In the genomic region with DNA sequence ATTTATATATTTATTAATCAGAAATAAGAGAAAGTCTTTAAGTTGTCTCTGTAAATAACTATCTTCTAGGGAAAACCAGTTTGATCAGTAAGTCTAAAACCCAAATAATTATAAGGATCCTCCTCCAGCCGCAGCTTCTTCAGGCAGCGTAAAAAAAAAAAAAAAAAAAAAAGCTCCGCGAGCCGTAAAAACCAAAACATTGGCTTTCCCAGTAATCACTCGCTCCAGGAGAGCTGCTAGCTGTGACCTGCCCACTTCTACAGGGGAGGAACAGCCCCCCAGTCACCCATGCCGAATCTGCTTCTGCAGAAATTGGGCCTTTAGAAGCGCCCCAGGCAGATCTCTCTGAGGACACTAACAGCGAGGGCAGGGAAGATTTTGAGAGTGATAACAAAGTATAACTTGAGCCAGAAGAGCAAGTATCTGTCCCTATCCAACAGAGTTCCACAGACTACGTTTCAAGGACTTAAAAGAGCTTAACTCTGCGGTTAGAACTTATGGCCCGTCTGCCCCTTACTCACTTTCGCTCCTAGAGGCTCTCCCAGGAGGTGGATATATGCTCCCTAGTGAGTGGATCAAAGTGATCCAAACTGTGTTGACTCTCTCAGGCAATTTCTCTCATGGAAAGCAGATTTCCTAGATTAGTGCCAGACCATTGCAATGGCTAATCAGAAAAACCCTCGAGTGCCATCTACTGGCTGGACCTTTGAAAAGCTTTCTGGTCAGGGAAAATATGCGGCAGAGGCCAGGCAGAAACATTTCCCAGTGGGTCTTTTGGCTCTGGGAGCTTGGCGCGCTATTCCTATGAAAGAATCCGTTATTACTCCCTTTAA, we compare ENCODE assay signal across 8 mouse cellular contexts.
DNase-seq lines count a peak whose midpoint lies in the region; ATAC-seq and TF ChIP-seq lines count a peak whose summit lies in the region.

No protein-coding gene starts in this region.

- ATAC-seq in neural tube, embryonic 15.5 days (ENCODE audit: low FRiP score) = no peak

- no peak overlapping the region for H3K9ac ChIP-seq in neural tube, embryonic 15.5 days (replicated peaks)

- no peaks in the 10 kb centered on the region for H3K4me1 ChIP-seq in thymus, adult 2 months (replicated peaks; ENCODE audit: control insufficient read depth, insufficient read depth, low read length)
- H3K4me1 ChIP-seq in kidney, adult 2 months (ENCODE audit: control insufficient read depth, insufficient read depth, low read length) = no peaks in the 10 kb centered on the region
- no peaks in the 10 kb centered on the region for H3K4me1 ChIP-seq in neural tube, embryonic 15.5 days

- intact Hi-C loops in left cerebral cortex, postnatal 4 days (cut with DNase I) = loop anchor here (5.0 kb wide), 1 partner anchor 860 kb away; no protein-coding TSS in a partner anchor

- H3K4me2 ChIP-seq in neural tube, embryonic 15.5 days = peak overlapping the region; percentile 4; the same call in 1 of the 2 replicates

- WGBS in thymus, adult 2 months = 59% methylated on average over 18 of the region's 18 CpGs
- 34% methylated on average over 18 of the region's 18 CpGs for WGBS in kidney, adult 2 months
- 58% methylated on average over 18 of the region's 18 CpGs for WGBS in neural tube, embryonic 15.5 days

- peak; percentile 16 for DNase-seq in thymus, adult 2 months
- DNase-seq in thymus, postnatal 10 days (ENCODE audit: low spot score in 2 of 2) = no peak
- peak; percentile 91 to 93 for DNase-seq in cerebellum, postnatal 10 days
- peak; percentile 40 for DNase-seq in gastrocnemius, postnatal 25 days
- peak; percentile 72 for DNase-seq in kidney, adult 2 months
- peak; percentile 73 for DNase-seq in left cerebral cortex, postnatal 4 days
- peak; percentile 54 to 79 for DNase-seq in urinary bladder, postnatal 4 days (ENCODE audit: low spot score in 2 of 2)

- H3K27ac ChIP-seq in thymus, adult 2 months (ENCODE audit: control insufficient read depth, insufficient read depth, low read length) = no peak overlapping the region
- no peak overlapping the region for H3K27ac ChIP-seq in kidney, adult 2 months (ENCODE audit: insufficient read depth, low read depth, low read length)
- H3K27ac ChIP-seq in neural tube, embryonic 15.5 days (replicated peaks) = no peak overlapping the region

- no peak for TF ChIP-seq CTCF in thymus, adult 2 months (IDR thresholded peaks at IDR 0.05; ENCODE audit: borderline replicate concordance, control insufficient read depth, extremely low read depth, insufficient read depth, low read length, poor library complexity)
- peak; percentile 33 for TF ChIP-seq CTCF in kidney, adult 2 months (conservative IDR thresholded peaks at IDR 0.05; ENCODE audit: insufficient read depth, insufficient read length, low read depth, low read length)

- no peak for TF ChIP-seq POLR2A in thymus, adult 2 months (IDR thresholded peaks at IDR 0.05; ENCODE audit: control insufficient read depth, extremely low read depth, insufficient read depth, low read length, poor library complexity)
- no peak for TF ChIP-seq POLR2A in kidney, adult 2 months (IDR thresholded peaks at IDR 0.05; ENCODE audit: low read depth, low read length)

- H3K4me3 ChIP-seq in thymus, adult 2 months (ENCODE audit: control insufficient read depth, insufficient read depth, low read length) = no peak overlapping the region
- peak overlapping the region; percentile 32; the same call in 1 of the 2 replicates for H3K4me3 ChIP-seq in kidney, adult 2 months (ENCODE audit: insufficient read depth, low read depth, low read length)
- H3K4me3 ChIP-seq in neural tube, embryonic 15.5 days (replicated peaks) = no peak overlapping the region

- H3K27me3 ChIP-seq in thymus, adult 2 months (ENCODE audit: control insufficient read depth, insufficient read depth, low read length) = no peaks in the 10 kb centered on the region
- no peaks in the 10 kb centered on the region for H3K27me3 ChIP-seq in kidney, adult 2 months (replicated peaks; ENCODE audit: control insufficient read depth, insufficient read depth, low read length)
- H3K27me3 ChIP-seq in neural tube, embryonic 15.5 days (replicated peaks) = no peaks in the 10 kb centered on the region

- no peaks in the 10 kb centered on the region for H3K36me3 ChIP-seq in thymus, adult 2 months (ENCODE audit: control insufficient read depth, insufficient read depth, low read length)
- H3K36me3 ChIP-seq in kidney, adult 2 months (ENCODE audit: control insufficient read depth, insufficient read depth, low read length) = no peaks in the 10 kb centered on the region
- H3K36me3 ChIP-seq in neural tube, embryonic 15.5 days = no peaks in the 10 kb centered on the region

- H3K9me3 ChIP-seq in neural tube, embryonic 15.5 days (replicated peaks) = no peaks in the 10 kb centered on the region

Comparison
In these comparisons a context has a peak if more than half of its experiments do, and no peak if none do; other contexts are left out.
1. DNase-seq: peak in thymus, adult 2 months (single experiment), cerebellum, postnatal 10 days (2 of 2), gastrocnemius, postnatal 25 days (single experiment), kidney, adult 2 months (single experiment), left cerebral cortex, postnatal 4 days (single experiment) and urinary bladder, postnatal 4 days (2 of 2); none in thymus, postnatal 10 days (0 of 2).